Mouse (Mus musculus): ENCODE results near the gene Irx6.
A peak's percentile ranks its signal among the peaks of the same experiment; 100 is the strongest.

Irx6 gene

DNA sequence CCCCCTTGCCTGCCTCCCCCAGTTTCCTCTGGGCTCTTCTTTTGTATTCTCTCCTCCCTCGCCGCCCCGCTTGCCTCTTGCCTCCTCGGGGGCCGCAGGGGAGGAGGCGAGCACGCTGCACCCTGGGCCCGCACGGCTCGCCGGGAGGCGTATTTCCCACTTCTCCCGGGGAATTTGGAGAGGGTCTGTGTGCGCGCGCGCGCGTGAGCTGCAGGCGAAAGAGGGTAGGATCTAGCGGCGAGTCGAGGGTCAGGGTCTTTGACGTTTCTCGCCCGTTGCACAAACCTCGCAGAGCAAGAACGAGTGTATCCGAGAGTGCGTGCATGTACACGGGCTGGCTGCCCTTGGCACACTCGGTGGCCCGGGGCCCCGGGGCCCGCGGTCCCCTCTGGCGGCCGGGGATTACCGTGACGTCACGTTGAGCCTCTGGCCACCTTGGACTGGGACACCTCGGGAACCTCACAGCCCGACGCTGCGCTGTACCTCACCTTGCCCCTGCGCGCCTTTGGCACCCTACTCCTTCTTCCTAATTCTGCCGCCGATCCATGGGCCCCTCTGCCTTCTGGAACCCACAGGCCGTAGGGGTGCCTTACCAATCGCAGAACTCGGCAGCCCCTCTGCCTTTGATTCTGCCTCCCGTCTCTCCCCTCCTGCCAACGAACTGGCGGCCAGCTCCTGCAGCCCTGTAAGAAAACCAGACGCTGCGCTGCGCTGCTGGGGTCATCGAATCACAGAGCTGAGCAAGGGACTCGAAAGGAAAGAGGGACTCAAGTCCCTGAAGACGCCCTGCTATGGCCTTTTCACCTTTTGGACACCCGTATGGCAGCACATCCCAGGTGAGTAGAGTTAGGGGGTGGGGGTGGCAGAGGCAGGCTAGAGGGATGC is at the start of gene Irx6:
Gene Irx6 (plus strand): TSS at position 45 of the 885 bp plus-strand sequence.
- DNase-seq (ENCODE audit: low read depth): no peak

DNA sequence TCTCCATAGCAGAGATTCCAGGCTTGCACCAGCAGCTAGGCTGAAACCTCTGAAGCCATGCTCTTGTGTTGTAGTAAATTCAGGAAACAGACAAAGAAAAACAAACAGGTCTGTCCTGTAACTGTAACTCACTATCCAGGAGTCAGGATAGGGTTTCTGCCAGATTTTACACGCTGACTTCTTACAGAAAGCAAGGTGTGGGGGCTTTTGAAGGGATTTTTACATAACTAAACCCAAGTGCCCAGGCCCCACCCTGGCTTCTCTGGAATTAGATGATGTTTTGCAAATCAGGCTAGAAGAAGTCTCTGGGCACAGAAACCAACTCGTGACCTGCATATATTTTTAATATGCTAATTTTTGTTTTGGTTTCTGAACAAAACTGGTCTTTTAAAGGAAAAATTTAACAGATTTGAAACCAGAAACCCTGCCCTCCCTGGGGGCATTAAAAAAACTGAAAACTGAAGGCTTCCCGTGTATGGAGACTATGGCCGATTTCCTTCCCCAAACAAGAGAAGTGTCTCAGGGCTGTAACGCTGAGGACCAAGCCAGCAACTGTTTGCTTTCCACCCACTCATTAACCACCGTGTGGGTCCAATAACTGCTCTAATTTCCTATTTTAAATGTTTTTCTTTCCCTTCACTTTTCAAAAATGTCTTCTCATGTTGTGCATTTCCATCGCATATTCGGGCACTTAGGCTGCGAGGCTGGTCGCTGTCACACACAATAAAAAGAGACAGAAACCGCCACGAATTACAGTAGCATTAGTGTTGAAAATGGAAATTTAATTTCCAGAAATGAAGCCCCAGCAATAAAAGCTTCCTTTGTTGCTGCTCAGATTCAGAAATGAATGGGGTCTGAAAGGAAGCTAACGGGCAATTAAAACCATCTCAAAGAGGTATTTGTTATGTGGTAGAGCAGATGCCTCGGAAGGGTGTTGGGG is 45.1 kb upstream of the Irx6 start:
- DNase-seq (ENCODE audit: low read depth): no peak

DNA sequence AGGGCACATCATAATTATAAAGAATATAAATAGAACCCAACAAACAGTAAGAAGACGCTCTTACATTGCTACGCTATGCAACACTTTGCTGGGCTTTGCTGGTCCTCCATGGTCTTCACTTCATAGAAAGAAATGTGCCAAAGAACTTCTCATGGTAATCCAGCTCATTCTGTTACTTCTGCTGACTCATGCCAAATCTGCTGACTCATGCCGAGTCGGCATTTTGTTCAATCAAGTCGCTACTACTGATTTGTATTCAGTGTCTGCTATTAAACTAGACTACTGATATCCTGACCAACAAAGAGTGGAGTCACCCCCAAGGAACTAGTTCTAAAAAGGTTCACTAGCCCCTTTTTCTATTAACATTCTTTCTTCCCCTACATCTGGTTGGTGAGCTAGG is 40.9 kb upstream of the Irx6 start:
- DNase-seq (ENCODE audit: low read depth): no peak

DNA sequence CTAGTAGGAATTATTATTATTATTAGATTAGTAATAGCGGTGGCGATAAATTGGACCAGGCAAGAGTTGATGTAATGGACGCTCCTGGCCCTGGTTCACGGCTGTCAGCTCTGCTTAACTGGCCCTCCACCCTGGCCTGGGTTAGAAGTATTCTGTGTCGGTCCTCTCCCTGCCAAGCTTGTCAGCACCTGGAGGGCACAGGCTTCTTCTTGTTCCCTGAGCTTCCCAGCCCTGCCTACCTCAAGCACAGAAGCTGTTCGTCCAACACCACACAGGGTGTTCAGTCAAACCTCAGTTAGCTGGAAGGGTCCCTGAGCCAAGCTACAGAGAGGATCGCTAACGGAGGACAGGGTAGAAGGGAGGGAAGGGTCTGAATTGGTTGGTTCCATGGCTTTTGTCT is 33.3 kb upstream of the Irx6 start:
- no peak for DNase-seq (ENCODE audit: low read depth)

DNA sequence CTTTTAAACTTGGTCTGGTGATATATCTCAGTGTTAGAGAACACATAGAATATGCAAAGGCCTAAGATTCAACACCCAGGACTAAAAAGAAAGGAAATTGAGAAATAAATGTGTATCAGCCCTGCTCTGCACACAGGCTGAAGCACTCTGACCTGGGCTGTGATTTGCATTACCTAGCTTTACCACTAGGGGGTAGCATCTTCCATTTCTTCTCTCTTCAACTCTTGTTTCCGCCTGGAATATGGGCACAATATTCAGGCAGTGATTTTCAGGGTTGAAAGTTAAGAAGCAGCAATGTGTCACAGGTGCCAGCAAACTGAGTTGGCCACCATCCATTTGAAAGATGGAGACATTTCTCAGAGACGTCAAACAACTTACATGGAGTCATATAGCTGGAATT is 27.5 kb upstream of the Irx6 start:
- DNase-seq (ENCODE audit: low read depth): peak; percentile 10

DNA sequence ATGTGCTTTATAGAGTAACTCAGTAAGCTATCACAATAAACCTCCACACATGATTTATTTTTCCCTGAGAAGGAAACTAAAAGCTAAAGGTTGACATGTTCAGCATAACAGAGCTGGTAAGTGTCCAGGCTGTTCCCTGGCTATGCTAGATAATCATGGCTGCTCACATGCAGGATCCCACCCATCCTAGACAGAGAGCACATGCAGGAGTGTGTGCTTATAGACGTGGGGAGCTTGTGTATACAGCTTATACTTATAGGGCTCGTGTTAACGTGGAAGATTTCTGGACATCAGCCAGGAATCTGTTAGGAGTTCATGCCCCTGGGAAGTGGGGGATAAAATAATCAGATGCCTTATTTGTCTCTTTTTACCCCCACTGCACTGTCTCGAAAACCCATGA is 9.9 kb upstream of the Irx6 start:
- no peak for DNase-seq (ENCODE audit: low read depth)

DNA sequence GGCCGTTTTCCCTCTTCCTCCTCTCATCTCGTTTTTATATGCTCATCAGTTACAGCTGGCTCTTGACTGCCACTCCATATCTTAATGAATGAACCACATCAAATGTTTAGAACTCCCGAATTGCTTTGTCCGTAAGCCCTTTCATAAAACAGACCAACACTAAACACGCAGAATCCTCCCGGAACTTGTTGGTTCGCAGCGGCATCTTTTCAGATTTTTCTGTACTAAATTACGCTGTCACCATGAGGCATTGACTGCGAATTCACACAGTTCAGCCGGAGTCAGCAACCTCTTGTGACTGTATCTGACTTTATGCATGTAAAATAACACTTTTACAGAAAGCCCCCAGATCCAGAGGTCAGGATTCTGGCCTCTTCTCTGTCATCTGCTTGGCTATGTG is 3.9 kb upstream of the Irx6 start:
- DNase-seq (ENCODE audit: low read depth): no peak

DNA sequence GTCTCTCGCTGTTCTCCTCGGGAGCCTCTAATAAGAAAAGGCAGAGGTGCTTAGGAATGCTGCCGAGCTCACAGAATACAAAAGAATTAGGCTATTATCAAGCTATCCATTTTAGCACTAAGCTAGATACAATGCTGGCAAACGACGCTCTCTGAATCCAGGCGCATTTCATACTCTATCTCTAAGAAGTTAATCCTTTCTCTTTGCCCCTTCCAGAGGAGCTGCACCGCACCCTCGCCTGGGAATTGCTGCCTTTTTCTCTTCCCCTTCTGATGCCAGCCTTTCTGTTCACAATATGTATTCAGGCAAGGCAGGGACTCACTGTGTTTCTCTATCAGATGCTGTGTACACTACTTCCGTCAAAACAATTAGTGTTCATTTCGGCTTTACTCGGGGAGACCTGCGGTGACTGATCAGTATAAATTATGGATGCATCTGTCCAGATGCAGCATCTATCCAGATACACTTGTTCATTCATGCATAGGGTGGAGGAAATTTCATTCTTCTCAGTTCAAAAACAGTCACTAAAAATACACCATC is 3.4 kb upstream of the Irx6 start:
- DNase-seq (ENCODE audit: low read depth): no peak

DNA sequence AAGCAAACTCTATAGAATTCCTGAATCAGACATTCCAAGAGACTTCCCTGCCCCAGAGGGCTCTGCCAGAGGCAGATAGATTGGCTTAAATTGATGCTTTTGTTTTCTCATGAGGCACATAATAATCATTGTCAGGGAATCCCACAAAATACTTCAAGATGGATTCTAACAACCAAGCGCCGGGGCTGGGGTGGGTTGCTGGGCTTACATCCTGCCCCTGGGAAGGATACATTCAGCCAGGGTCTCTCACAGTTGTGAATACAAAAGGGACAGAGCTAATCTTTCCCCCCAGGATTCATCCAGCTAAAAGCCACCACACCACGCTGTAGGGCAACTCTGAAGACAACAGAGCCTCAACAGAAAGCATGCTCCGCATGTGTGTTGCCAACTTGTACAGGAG is 2.2 kb upstream of the Irx6 start:
- DNase-seq (ENCODE audit: low read depth): no peak

DNA sequence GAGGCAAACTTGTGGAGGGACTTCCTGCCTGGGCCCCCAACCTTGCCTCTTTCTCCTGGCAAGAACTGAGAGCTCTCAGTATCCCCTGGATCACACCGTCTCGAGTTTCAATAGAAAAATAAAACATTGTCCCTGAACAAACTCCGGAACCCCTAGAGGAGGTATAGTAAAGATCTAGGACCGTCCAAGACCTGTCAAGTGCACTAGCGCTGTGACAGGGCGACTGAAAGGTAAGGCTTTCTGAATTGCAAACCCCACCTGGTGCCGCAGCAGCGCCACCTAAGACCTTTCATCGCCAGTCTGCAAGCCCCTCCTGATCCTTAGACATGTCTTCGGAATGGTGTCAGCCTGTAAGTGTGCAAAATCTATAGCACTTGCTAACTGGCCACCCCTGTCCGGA is 987 bp upstream of the Irx6 start:
- no peak for DNase-seq (ENCODE audit: low read depth)

DNA sequence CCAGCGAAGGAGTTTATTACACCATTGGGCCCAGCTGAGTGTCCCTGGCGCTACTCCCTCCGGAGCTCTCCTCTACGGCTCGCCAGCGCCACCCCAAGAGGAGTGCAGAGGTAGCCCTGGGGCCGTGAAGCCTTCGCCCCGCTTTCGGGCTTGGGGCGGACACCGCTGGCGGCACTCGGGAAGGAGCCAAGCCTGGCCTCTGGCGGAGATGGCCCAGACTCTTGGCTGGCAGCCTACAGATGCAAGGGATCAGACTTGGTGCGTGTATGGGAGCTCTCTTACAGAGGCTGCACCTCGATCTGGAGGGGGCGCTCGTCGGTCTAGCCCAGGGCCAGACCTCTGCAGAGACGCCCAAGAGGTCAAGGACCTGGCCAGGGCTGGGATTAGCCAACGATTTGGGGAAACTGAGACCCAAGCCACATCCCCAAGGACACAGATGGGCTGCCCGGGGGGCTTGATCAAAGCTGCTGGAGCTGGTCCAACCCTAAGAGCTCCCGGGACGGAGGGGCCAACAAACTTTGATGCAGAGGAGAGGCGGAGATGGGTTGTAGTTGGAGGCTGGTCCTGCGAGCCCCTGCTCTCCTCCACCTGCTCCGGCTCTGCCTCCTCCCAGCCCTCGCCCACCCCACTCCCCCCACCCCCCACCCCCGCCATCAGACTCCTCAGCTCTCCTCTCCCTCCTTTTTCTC is 389 bp upstream of the Irx6 start:
- DNase-seq (ENCODE audit: low read depth): no peak

DNA sequence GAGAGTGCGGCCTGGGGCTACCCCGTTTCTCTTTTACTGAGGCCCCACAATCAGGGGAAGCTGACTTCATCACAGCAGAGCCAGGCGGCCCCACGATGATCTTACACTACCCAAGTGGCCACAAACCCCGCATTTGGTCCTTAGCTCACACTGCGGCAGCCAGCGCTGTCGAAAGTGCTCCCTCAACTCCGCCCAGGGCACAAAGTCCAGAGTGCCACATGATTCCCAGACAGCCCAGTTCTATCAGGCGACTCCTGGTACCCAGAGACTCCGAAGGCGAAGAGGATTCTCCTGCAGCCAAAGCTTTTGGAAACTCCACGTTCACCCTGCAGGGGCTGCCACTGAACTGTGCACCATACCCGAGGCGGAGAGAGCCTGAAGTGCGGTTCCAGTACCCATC is 4.3 kb downstream of the Irx6 start:
- no peak for DNase-seq (ENCODE audit: low read depth)

DNA sequence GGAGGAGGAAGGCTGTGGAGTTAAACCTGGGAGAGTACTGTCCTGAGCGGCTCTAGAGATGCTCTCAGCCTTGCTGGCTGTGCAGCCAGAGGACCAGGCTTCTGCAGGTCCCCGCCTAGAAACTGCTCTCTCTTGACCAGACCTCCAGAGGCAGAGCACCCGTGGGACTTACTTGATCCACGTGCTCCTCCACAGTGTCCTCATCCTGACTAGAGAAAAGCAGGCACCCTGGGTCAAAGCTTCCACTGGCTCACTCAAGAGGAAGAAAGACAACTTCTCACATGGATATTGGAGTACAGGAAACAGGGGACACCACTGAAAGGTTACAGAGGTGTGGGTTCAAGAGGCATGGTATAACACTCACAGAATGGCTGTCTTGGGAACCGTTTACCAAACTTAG is 23.3 kb downstream of the Irx6 start:
- DNase-seq (ENCODE audit: low read depth): no peak

DNA sequence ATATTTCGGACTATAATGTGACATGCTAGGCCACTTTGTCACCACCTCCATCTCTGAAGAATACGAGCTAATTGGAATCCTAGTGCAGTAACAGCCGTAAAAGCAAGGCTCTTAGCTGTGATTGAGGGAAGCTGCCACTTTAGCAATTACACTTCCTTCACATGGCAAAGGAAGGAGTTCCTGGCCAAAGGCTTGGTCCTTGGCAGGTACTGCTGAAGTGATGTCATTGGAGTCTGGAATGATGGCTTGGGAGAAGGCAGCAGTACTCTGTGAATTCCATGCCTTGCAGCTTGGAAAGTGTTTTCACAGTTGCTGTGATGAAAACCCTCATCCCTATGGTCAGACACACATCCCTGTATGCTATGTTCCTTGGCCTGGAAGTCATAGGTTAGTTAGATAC is 24.3 kb downstream of the Irx6 start:
- no peak for DNase-seq (ENCODE audit: low read depth)

DNA sequence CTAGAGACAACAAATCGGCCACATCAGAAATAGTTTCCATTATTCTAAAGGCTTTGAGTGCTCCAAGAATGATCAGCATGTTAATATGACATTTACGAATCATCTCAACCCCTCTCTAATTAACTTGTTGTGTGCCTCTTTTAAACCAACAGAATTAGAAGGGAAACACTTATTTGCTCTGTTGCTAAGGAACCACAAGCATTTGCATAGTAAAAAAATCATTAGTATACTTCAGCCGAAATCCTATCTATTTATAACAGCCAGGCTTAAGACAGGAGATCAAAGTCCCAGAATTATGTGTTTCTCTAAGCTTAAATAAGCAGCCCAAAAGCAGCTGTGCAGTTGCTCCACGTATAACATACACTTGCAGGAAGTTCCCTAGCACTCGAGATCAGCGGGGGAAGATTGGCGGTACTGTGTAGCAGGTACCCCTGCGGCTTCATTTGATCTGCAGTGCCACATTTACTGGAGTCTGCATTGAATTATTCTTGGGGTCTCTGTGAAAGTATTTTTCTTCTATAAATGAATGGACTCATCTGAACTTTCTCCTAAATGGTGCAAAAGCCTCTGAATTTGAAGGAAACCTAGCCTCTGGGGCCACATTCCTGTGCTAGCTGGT is 25.9 kb downstream of the Irx6 start:
- no peak for DNase-seq (ENCODE audit: low read depth)

DNA sequence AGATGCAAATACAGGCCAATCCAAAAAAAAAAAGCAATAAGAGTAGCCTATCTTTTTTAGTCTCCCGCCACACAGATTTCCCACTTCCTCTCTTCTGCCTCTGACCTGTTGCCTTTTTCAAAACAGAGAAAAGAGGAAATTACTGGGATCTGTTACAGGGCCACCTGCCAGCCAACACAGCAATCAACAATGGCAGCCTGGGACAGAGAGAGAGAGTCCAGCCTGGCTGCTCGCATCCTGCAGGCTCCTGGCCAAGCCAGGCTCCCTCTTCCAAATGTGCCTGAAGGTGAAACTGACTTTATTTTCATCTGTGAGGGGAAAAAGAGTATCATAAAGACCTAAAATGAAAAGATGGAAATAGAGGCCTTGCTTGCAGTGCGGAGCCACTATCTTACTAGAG is 29.3 kb downstream of the Irx6 start:
- no peak for DNase-seq (ENCODE audit: low read depth)

DNA sequence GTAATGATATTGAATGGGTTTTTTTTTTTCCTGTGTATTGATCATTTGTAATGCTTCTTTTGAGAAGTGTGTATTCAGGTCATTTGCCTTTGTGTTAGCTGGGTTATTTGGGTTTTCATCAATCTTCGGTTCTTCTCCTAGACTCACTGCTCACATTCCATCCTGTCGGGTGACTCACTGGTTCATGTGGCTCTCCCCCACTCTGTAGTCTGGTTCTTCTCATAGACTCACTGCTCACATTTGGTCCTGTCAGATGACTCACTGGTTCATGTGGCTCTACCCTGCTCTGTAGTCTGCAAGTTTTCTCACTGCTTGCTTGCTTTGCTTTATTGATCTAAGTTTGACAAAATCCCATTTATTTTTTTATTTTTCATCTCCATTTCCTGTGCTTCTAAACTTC is 32.2 kb downstream of the Irx6 start:
- DNase-seq (ENCODE audit: low read depth): no peak

DNA sequence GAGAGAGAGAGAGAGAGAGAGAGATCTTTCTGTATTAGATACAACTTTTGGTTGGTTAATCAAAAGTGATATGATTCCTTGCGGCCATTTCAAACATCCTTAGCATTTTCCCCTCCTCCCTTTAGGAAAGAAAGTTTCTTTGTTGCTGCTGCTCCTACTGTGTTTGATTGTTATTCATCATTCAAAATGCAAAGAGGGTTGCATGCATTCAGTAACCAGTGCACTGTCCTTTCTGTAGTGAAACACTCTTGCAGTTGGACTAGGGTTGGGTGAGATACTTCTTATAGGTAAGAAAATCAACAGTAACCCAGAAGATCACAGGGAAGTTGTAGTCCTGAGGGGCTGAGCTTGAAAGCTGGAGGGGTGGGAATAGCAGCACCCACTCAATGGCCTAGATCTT is 39.2 kb downstream of the Irx6 start:
- no peak for DNase-seq (ENCODE audit: low read depth)

DNA sequence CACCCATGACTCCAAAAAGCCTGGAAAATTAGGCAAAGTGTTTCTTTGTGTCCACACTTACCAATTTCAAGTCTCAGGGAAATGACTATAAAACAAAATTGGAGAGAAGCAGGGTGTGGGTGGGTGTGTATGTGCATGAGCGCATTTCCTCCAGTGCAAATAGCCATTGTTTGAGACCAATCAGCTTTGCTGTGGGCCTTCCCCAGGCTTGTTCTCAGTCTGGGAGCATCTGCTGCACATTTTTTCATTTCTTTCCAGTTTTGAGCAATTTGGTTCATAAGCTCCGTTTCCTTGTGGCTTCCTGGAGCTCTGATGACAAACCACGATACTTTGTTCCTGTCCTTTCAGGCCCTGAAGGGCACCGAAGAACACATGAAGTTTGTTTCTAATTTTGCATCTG is 43.3 kb downstream of the Irx6 start:
- DNase-seq (ENCODE audit: low read depth): no peak

DNA sequence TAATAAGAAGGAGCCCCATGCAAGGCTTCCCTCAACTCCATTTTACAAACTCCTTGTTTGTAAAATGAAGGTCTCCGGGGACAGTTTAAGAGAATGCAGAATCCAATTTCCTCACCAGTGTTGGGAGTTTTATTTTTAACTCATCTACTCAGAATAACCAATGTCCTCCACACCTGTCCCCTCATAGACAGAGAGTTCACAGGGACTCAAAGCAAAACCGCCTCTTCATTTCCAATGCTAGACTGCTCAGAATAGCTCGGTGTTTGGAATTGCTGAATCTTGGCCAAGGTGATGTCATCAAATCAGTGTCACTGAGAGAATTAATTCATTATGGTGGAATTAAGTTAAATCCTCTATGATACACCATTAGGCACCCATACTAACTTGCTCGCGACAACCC is 44.0 kb downstream of the Irx6 start:
- no peak for DNase-seq (ENCODE audit: low read depth)

DNA sequence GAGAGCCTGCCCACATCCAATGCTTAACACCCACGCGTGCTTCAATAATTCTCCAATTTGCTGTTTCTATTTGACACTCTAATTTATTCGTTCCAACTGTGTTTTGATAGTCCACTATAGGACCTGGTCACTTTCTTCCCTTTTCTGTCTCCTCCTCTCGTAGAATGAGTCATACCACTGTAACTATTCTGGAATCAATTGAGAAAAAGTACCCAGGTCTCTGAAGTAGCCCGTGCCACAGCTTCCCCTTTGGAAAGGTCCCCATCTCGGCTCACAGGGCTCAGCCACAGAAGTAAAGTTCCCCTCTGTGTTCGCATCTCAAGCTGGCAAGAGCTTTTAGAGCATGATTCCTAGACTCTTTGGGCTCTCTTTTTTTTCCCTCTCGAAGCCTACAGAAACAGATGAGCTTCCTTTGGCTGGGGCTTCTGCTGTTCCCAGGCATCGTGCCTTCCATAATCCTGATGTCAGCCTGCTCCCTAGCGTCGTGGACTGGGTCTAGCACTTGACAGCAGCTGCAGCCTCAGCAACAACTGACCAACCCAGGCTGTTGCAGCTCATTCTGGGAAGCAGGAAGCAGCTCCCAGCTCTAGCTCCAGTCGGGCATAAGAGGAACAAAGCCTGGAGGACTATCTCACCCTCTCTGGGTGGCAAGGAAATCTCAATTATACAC is 47.3 kb downstream of the Irx6 start:
- no peak for DNase-seq (ENCODE audit: low read depth)

Measured in c-Kit-positive CD71-negative TER-119-negative erythroid progenitor cells, embryonic 14.5 days (primary cell).